Mouse (Mus musculus) ES-Bruce4 (cell line): ENCODE measurements around the gene Tmem53. TPM values are rescaled to one million over a fixed set of nuclear protein-coding genes. Genes with fewer than 3 reads are reported as not detected.

Experiments
- H3K27ac ChIP-seq: 2 replicates; pipeline ENCODE4 v1.5.1; 2012; ENCODE audit warnings: low read length, inconsistent platforms; ENCODE audit not compliant: insufficient read depth
- H3K27me3 ChIP-seq: 2 replicates; pipeline ENCODE4 v1.6.1; 2012; ENCODE audit warnings: mild to moderate bottlenecking, low read length, inconsistent platforms; ENCODE audit not compliant: control insufficient read depth, poor library complexity, insufficient read depth, severe bottlenecking
- H3K36me3 ChIP-seq: 2 replicates; pipeline ENCODE4 v1.6.1; 2012; ENCODE audit warnings: inconsistent platforms, mild to moderate bottlenecking, low read length, moderate library complexity; ENCODE audit not compliant: control insufficient read depth, poor library complexity, insufficient read depth, severe bottlenecking
- H3K4me1 ChIP-seq: one replicate; pipeline ENCODE4 v1.8.1; 2011; ENCODE audit warnings: low read length; ENCODE audit not compliant: control insufficient read depth, insufficient read depth
- H3K4me3 ChIP-seq: 2 replicates; pipeline ENCODE4 v1.5.1; 2011; ENCODE audit warnings: low read depth, mild to moderate bottlenecking, low read length
- H3K9ac ChIP-seq: 2 replicates; pipeline ENCODE4 v1.6.1; 2012; ENCODE audit warnings: low read depth, mild to moderate bottlenecking, inconsistent platforms; ENCODE audit not compliant: poor library complexity, severe bottlenecking
- H3K9me3 ChIP-seq: replicated peaks from 2 replicates; pipeline ENCODE4 v1.6.1; 2012; ENCODE audit warnings: mild to moderate bottlenecking, low read length, inconsistent platforms; ENCODE audit not compliant: control insufficient read depth, poor library complexity, insufficient read depth, severe bottlenecking
- CTCF ChIP-seq: IDR thresholded peaks from one replicate; pipeline ENCODE4 v1.8.1; 2011; ENCODE audit warnings: low read depth, low read length
- EP300 ChIP-seq: IDR thresholded peaks from 2 replicates; pipeline ENCODE4 v1.6.1; 2011; ENCODE audit warnings: low read depth, low read length; ENCODE audit not compliant: insufficient read depth
- POLR2A ChIP-seq: IDR thresholded peaks from one replicate; pipeline ENCODE4 v1.8.1; 2011; ENCODE audit warnings: low read length; ENCODE audit not compliant: insufficient read depth
- polyA plus RNA-seq: library from polyadenylated mRNA; stranded (reverse); fragments of >200 nt; gene quantifications from 2 replicates; pipeline ENCODE4 v1.2.4, GENCODE M21; 2011; ENCODE audit warnings: low read depth; ENCODE audit not compliant: missing spikeins, insufficient read depth, insufficient read length

The Tmem53 gene
- polyA plus RNA-seq, 1 experiment: 1.8 TPM

GRCm38 (mm10) chr4:117262987-117263386 is 11.2 kb downstream of the Tmem53 start:
- no peak for TF ChIP-seq CTCF
- TF ChIP-seq POLR2A: no peak
- TF ChIP-seq EP300: no peak
- Histone ChIP-seq H3K4me3 (no peak overlapping the region), H3K9ac (no peak overlapping the region), H3K27me3 (no peaks in the 10 kb centered on the region), H3K27ac (no peak overlapping the region), H3K9me3 (no peaks in the 10 kb centered on the region), H3K4me1 (peaks cover 2% of the 10 kb centered on the region), H3K36me3 (no peaks in the 10 kb centered on the region)

- H3K27ac ChIP-seq: no peak overlapping the region
- H3K9ac ChIP-seq: no peak overlapping the region
- no peak overlapping the region for H3K4me3 ChIP-seq
- H3K4me1 ChIP-seq: peaks cover 2% of the 10 kb centered on the region
- peaks cover 7% of the 10 kb centered on the region for H3K36me3 ChIP-seq
- peak; percentile 98 for TF ChIP-seq CTCF
- TF ChIP-seq EP300: no peak
- TF ChIP-seq POLR2A: no peak
- no peaks in the 10 kb centered on the region for H3K27me3 ChIP-seq
- no peaks in the 10 kb centered on the region for H3K9me3 ChIP-seq
Measured at GRCm38 (mm10) chr4:117267284-117267683, 15.5 kb downstream of the Tmem53 start.

- peaks cover 10% of the 10 kb centered on the region for H3K36me3 ChIP-seq
- H3K4me3 ChIP-seq: peak overlapping the region; percentile 22
- H3K9ac ChIP-seq: no peak overlapping the region
- no peaks in the 10 kb centered on the region for H3K27me3 ChIP-seq
- peaks cover under 1% of the 10 kb centered on the region for H3K4me1 ChIP-seq
- H3K9me3 ChIP-seq: no peaks in the 10 kb centered on the region
- no peak overlapping the region for H3K27ac ChIP-seq
- TF ChIP-seq POLR2A: no peak
- no peak for TF ChIP-seq EP300
- TF ChIP-seq CTCF: no peak
Measured at GRCm38 (mm10) chr4:117267831-117268437, 16.2 kb downstream of the Tmem53 start.

GRCm38 (mm10) chr4:117270278-117270677 is 18.5 kb downstream of the Tmem53 start:
- H3K9ac ChIP-seq: no peak overlapping the region
- peak; percentile 67 for TF ChIP-seq CTCF
- no peak for TF ChIP-seq EP300
- TF ChIP-seq POLR2A: no peak
- peaks cover 21% of the 10 kb centered on the region for H3K36me3 ChIP-seq
- H3K27me3 ChIP-seq: no peaks in the 10 kb centered on the region
- H3K27ac ChIP-seq: no peak overlapping the region
- H3K4me1 ChIP-seq: no peaks in the 10 kb centered on the region
- no peak overlapping the region for H3K4me3 ChIP-seq
- peaks cover 5% of the 10 kb centered on the region; the same call in 1 of the 2 replicates for H3K9me3 ChIP-seq

- H3K36me3 ChIP-seq: peaks cover 40% of the 10 kb centered on the region
- H3K4me1 ChIP-seq: no peaks in the 10 kb centered on the region
- H3K4me3 ChIP-seq: no peak overlapping the region
Measured at GRCm38 (mm10) chr4:117272459-117272858, 20.7 kb downstream of the Tmem53 start.

GRCm38 (mm10) chr4:117274720-117275119 is 23.0 kb downstream of the Tmem53 start:
- Histone ChIP-seq H3K27ac (no peak overlapping the region), H3K36me3 (peaks cover 56% of the 10 kb centered on the region), H3K27me3 (no peaks in the 10 kb centered on the region), H3K4me1 (no peaks in the 10 kb centered on the region), H3K9ac (no peak overlapping the region), H3K9me3 (peaks cover 5% of the 10 kb centered on the region; the same call in 1 of the 2 replicates), H3K4me3 (no peak overlapping the region)
- TF ChIP-seq POLR2A (no peak), CTCF (no peak), EP300 (no peak)

More at GRCm38 (mm10) chr4:117272459-117272858, 20.7 kb downstream of the Tmem53 start:
- no peak overlapping the region for H3K27ac ChIP-seq
- peaks cover 5% of the 10 kb centered on the region; the same call in 1 of the 2 replicates for H3K9me3 ChIP-seq
- no peak overlapping the region for H3K9ac ChIP-seq
- TF ChIP-seq POLR2A (no peak), EP300 (no peak), CTCF (no peak)
- H3K27me3 ChIP-seq: no peaks in the 10 kb centered on the region
